Mouse (Mus musculus) liver, adult 2 months (tissue): ENCODE data around the gene Ttll11.
A peak's percentile ranks its signal among the peaks of the same experiment; 100 is the strongest.

Experiments used
- CTCF ChIP-seq: fragments of 200-500 bp; IDR thresholded peaks from 2 replicates; pipeline ENCODE4 v1.5.1; 2011; ENCODE audit warnings: low read depth, low read length, control low read depth
- POLR2A ChIP-seq: fragments of 200-500 bp; IDR thresholded peaks from 2 replicates; pipeline ENCODE4 v1.6.1; 2011; ENCODE audit warnings: low read length, control low read depth; ENCODE audit not compliant: insufficient read depth; ENCODE audit errors: extremely low read depth

DNA sequence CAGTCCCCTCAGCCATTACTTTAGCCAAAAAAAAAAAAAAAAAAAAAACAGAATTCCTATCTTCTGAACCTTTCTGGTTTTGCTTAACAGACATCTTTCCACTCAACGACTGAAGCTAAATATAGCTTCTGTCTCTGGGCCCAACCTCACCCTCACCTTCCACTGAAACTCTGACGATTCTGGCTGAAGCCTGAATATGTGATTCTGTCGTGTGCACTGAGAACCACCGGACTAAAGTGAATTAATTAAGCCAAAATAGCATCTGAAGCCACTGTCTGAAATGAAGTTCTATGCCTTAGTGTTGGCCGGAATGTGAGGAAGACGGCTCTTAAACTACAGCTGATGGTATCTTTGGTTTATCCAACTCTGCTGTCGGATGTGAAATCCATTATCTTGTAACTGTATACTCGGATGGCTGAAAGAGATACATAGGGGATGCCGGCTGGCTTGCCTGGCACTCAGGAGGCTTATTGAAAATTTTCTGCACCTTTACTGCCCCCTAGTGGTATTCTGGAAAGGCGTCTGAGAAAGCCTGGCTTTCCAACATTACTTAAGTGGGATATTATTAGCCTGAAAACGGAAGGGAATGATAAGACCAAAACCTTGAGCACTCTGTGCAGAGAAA is 73.4 kb downstream of the Ttll11 start:
- no peak for TF ChIP-seq POLR2A
- TF ChIP-seq CTCF: peak; percentile 53
